Mouse (Mus musculus) adrenal gland, postnatal 14 days (tissue): Measurements from ENCODE around the gene Gm21958. TPM values are rescaled to one million over a fixed set of nuclear protein-coding genes. Genes with fewer than 3 reads are reported as not detected.

Source experiments
- total RNA-seq: library from RNA; stranded (reverse); gene quantifications from 2 replicates; pipeline ENCODE4 v1.2.3, GENCODE M21; 2021

Gm21958 gene
- total RNA-seq, 1 experiment from 2014 or later, result not detected

Other genes starting within 250 kb of the Gm21958 start
- 45.7 and 47.9 TPM in 2 replicates for gene Supt20, start 21.5 kb downstream of the Gm21958 start, total RNA-seq
- gene Exosc8, start 21.0 kb upstream of the Gm21958 start, total RNA-seq, result 35.4 and 42.7 TPM in 2 replicates
- gene Alg5, start 21.2 kb upstream of the Gm21958 start, total RNA-seq, result 34.0 and 34.6 TPM in 2 replicates
- gene Smad9, start 41.2 kb upstream of the Gm21958 start, total RNA-seq, result 10.6 and 12.0 TPM in 2 replicates
- gene Rfxap, start 93.4 kb upstream of the Gm21958 start, total RNA-seq, result 27.1 and 32.0 TPM in 2 replicates
- gene Sertm1, start 201.5 kb upstream of the Gm21958 start, total RNA-seq, result not detected in 2 replicates